Mouse (Mus musculus): ENCODE measurements around the gene Eed. TPM values are rescaled to one million over a fixed set of nuclear protein-coding genes. Genes with fewer than 3 reads are reported as not detected.
A peak's percentile ranks its signal among the peaks of the same experiment; 100 is the strongest.

The Eed gene
- total RNA-seq, 2 experiments from 2014 or later, result 34.3 to 49.6 TPM

- DNase-seq (ENCODE audit: low spot score in 2 of 2), result no peak
Observed at GRCm38 (mm10) chr7:89909711-89910110, 71.1 kb downstream of the Eed start.

GRCm38 (mm10) chr7:89908899-89909621, 71.7 kb downstream of the Eed start:
- no peak for DNase-seq (ENCODE audit: low spot score in 2 of 2)

- no peak for DNase-seq (ENCODE audit: low spot score in 2 of 2)
Observed at GRCm38 (mm10) chr7:89908421-89908820, 72.4 kb downstream of the Eed start.

- DNase-seq (ENCODE audit: low spot score in 2 of 2), result peak; percentile 57 to 76
Observed at GRCm38 (mm10) chr7:89907950-89908349, 72.8 kb downstream of the Eed start.

Other genes starting within 250 kb of the Eed start
- gene Ccdc81, start 77.4 kb downstream of the Eed start, total RNA-seq (2021), result under 1 TPM; 0.10 to 0.13 TPM
- 10 to 100 TPM; 69.4 to 98.6 TPM for gene Hikeshi, start 39.8 kb downstream of the Eed start, total RNA-seq (2021)
- gene Picalm, start 149.2 kb upstream of the Eed start, total RNA-seq (2021), result 100 to 1,000 TPM; 168 to 206 TPM